Mouse (Mus musculus) adrenal gland, postnatal 10 days (tissue): ENCODE measurements around the gene Nup133. TPM values are rescaled to one million over a fixed set of nuclear protein-coding genes. Genes with fewer than 3 reads are reported as not detected.

Source experiments
- total RNA-seq, 2 experiments: library from RNA; stranded (reverse); gene quantifications; 2 replicates each; pipeline ENCODE4 v1.2.3; 2021

Nup133 gene
- total RNA-seq, 2 experiments from 2014 or later = 19.7 to 24.6 TPM

Other genes with a start within 250 kb of the Nup133 start
- 10 to 100 TPM; 19.6 to 21.3 TPM for gene Rab4a, start 143.3 kb downstream of the Nup133 start, total RNA-seq
- gene Ccsap, start 89.1 kb downstream of the Nup133 start, total RNA-seq = 1 to 10 TPM; 3.5 to 4.8 TPM
- 1,000 to 10,000 TPM in 1 of 2 experiments, 100 to 1,000 TPM in 1; 919 to 3,617 TPM for gene Acta1, start 54.5 kb downstream of the Nup133 start, total RNA-seq
- gene Abcb10, start 33.9 kb upstream of the Nup133 start, total RNA-seq = 10 to 100 TPM; 18.9 to 25.4 TPM
- 10 to 100 TPM; 26.5 to 26.8 TPM for gene Taf5l, start 72.1 kb upstream of the Nup133 start, total RNA-seq
- gene Urb2, start 72.2 kb upstream of the Nup133 start, total RNA-seq = 10 to 100 TPM; 10.5 to 12.3 TPM